Mouse (Mus musculus): ENCODE data around the gene Abr.

DNA sequence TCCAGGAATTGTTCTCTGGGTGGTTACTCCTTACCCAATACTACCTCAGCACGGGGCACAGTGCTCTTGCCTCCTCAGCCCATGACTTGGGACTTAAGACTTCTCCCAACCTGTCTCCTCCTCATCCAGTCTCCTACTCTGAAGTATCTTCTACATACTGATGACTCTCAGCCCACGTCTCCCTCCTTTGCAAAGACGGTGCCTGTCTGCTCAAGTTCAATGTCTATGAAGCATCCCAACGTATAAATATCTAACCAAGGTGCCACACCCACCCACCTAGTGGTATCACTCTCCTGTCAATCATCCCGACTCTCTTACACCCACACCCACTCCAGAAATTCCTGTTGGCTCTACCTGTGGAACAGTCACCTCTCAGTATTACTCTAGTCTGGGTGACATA lies 103.5 kb downstream of the Abr start:
- TF ChIP-seq CTCF (IDR thresholded peaks at IDR 0.05; ENCODE audit: borderline replicate concordance, insufficient read depth, low read length) (no peak), POLR2A (IDR thresholded peaks at IDR 0.05; ENCODE audit: low read depth, low read length) (no peak)
